ENCODE assay signal across 8 mouse cellular contexts in the genomic region with DNA sequence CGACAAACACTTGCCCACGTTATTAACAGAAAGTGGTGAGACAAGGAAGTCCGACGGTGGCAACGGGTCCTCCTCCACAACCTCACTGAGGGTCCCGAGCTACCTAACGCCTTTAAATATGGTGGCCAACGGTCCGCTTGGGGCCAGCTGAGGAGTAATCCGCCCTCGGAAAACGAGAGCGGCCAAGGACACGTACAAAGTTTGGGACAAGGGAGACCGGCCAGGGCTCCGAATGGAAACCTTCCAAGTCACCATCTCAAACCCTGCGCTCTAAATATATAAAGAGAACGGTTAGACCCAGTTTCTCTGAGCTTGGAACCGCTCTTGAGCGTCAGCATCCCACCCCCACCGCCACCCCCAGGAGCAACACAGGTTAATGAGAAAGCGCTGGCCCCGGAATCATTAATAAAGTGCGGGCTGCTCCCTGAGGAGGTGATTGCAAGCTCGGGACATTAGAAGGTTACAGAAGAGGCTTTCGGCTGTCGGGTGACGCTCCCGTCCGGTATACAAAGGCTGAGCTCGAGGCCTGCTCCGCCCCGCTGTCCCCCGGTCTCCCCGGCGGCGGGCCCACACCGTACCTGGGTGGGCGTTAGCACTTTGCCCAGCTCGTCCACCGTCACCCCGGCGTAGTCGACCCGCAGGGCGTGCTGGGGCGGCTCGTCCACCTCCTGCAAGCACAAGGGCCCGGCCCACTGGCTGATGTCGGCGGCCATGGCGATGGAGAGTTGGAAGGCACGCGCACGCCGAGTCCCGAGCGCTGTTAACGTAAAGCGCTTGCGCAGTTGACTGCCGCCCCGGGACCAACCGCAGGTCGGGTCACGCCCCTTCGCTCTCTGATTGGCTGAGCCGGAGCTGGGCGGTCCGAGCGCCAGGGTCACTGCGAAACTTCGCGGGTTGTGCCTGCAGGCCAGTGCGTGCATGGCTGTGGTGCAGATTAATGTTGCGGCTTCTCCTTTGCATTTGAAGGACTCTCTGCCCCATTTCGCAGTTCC. TPM values are rescaled to one million over a fixed set of nuclear protein-coding genes. Genes with fewer than 3 reads are reported as not detected.
A peak's percentile ranks its signal among the peaks of the same experiment; 100 is the strongest.
DNase-seq lines count a peak whose midpoint lies in the region; ATAC-seq and TF ChIP-seq lines count a peak whose summit lies in the region.

A gene (minus strand): TSS at position 795 of the 992 bp plus-strand sequence.

- H3K9ac ChIP-seq in heart, embryonic 15.5 days = peak within 1 kb of the TSS; percentile 82
- H3K9ac ChIP-seq in liver, embryonic 14.5 days (replicated peaks) = peak within 1 kb of the TSS; percentile 67
- H3K9ac ChIP-seq in neural tube, embryonic 11.5 days (ENCODE audit: low read length) = peak within 1 kb of the TSS; percentile 70
- peak within 1 kb of the TSS; percentile 69 for H3K9ac ChIP-seq in stomach, postnatal 0 days (ENCODE audit: low read length)

- peaks cover 13% of the 10 kb centered on the region for H3K27me3 ChIP-seq in forebrain, embryonic 10.5 days (ENCODE audit: poor library complexity, severe bottlenecking)
- no peaks in the 10 kb centered on the region for H3K27me3 ChIP-seq in heart, embryonic 15.5 days
- H3K27me3 ChIP-seq in liver, embryonic 14.5 days (ENCODE audit: control insufficient read depth, insufficient read depth, low read length) = no peaks in the 10 kb centered on the region
- no peaks in the 10 kb centered on the region for H3K27me3 ChIP-seq in neural tube, embryonic 11.5 days (ENCODE audit: control insufficient read depth, insufficient read depth, low read length)
- H3K27me3 ChIP-seq in stomach, postnatal 0 days (ENCODE audit: control insufficient read depth, insufficient read depth, low read length) = no peaks in the 10 kb centered on the region

- whole genome bisulfite sequencing in forebrain, embryonic 10.5 days = under 1% methylated on average over 77 of the region's 77 CpGs
- WGBS in heart, embryonic 15.5 days = under 1% methylated on average over 77 of the region's 77 CpGs
- WGBS in liver, embryonic 14.5 days (ENCODE audit: insufficient replicate concordance) = under 1% methylated on average over 74 of the region's 77 CpGs
- WGBS in neural tube, embryonic 11.5 days = under 1% methylated on average over 66 of the region's 77 CpGs
- WGBS in stomach, postnatal 0 days = under 1% methylated on average over 67 of the region's 77 CpGs

- no peak for TF ChIP-seq EP300 in liver, embryonic 14.5 days (IDR thresholded peaks at IDR 0.05; ENCODE audit: low read depth)
- TF ChIP-seq EP300 in stomach, postnatal 0 days (optimal IDR thresholded peaks at IDR 0.05) = no peak

- TF ChIP-seq CTCF in liver, embryonic 14.5 days (IDR thresholded peaks at IDR 0.05; ENCODE audit: low read depth) = peak; percentile 42
- TF ChIP-seq CTCF in stomach, postnatal 0 days (IDR thresholded peaks at IDR 0.05; ENCODE audit: low read depth) = peak; percentile 32; the same call in 1 of the 2 replicates

- peak; percentile 82 for DNase-seq in c-Kit-negative CD71-positive TER-119-positive erythroid progenitor cells, embryonic 14.5 days (ENCODE audit: low read depth, low spot score)
- peak; percentile 96 for DNase-seq in forebrain, embryonic 10.5 days (ENCODE audit: extremely low spot score, low spot score)
- DNase-seq in kidney, postnatal 25 days = peak; percentile 98
- peak; percentile 84 to 88 (median 85) for DNase-seq in liver, embryonic 14.5 days (ENCODE audit: low read depth in 3 of 3, low spot score in 3 of 3)
- DNase-seq in neural tube, embryonic 11.5 days (ENCODE audit: low spot score) = peak; percentile 97
- peak; percentile 98 for DNase-seq in stomach, postnatal 0 days (ENCODE audit: low spot score)

- H3K9me3 ChIP-seq in forebrain, embryonic 10.5 days = peaks cover 6% of the 10 kb centered on the region; the same call in 1 of the 2 replicates
- no peaks in the 10 kb centered on the region for H3K9me3 ChIP-seq in heart, embryonic 15.5 days (replicated peaks)
- no peaks in the 10 kb centered on the region for H3K9me3 ChIP-seq in liver, embryonic 14.5 days (ENCODE audit: control insufficient read depth, low read length)
- H3K9me3 ChIP-seq in neural tube, embryonic 11.5 days (ENCODE audit: control insufficient read depth, low read length) = no peaks in the 10 kb centered on the region
- H3K9me3 ChIP-seq in stomach, postnatal 0 days (ENCODE audit: control insufficient read depth, low read length) = no peaks in the 10 kb centered on the region

- H3K4me2 ChIP-seq in heart, embryonic 15.5 days = peak within 1 kb of the TSS; percentile 75
- H3K4me2 ChIP-seq in liver, embryonic 14.5 days (ENCODE audit: low read depth) = peak within 1 kb of the TSS; percentile 97
- peak within 1 kb of the TSS; percentile 55 for H3K4me2 ChIP-seq in neural tube, embryonic 11.5 days (ENCODE audit: low read depth)
- peak within 1 kb of the TSS; percentile 72 for H3K4me2 ChIP-seq in stomach, postnatal 0 days (replicated peaks; ENCODE audit: low read depth)

- H3K36me3 ChIP-seq in forebrain, embryonic 10.5 days (replicated peaks) = peaks cover 36% of the 10 kb centered on the region
- H3K36me3 ChIP-seq in heart, embryonic 15.5 days = peaks cover 14% of the 10 kb centered on the region
- H3K36me3 ChIP-seq in liver, embryonic 14.5 days (replicated peaks; ENCODE audit: control insufficient read depth, insufficient read depth, low read depth) = peaks cover 9% of the 10 kb centered on the region
- H3K36me3 ChIP-seq in neural tube, embryonic 11.5 days (ENCODE audit: control insufficient read depth, insufficient read depth, low read length) = peaks cover 3% of the 10 kb centered on the region; the same call in 1 of the 2 replicates
- peaks cover 7% of the 10 kb centered on the region for H3K36me3 ChIP-seq in stomach, postnatal 0 days (ENCODE audit: control insufficient read depth, insufficient read depth, low read length)

- peaks cover 34% of the 10 kb centered on the region for H3K4me1 ChIP-seq in forebrain, embryonic 10.5 days
- peaks cover 30% of the 10 kb centered on the region for H3K4me1 ChIP-seq in heart, embryonic 15.5 days (replicated peaks)
- H3K4me1 ChIP-seq in liver, embryonic 14.5 days (replicated peaks; ENCODE audit: control insufficient read depth in 2 of 2, insufficient read depth in 2 of 2, low read length in 1 of 2) = peaks cover 6 to 8% of the 10 kb centered on the region in 2 experiments
- peaks cover 14% of the 10 kb centered on the region for H3K4me1 ChIP-seq in neural tube, embryonic 11.5 days (ENCODE audit: control insufficient read depth, insufficient read depth, low read length)
- H3K4me1 ChIP-seq in stomach, postnatal 0 days (replicated peaks; ENCODE audit: control insufficient read depth, insufficient read depth) = 0 out of 2 replicates have a peak, but pooled peaks cover 3% of the 10 kb centered on the region

- H3K4me3 ChIP-seq in forebrain, embryonic 10.5 days = peak within 1 kb of the TSS; percentile 75
- peak within 1 kb of the TSS; percentile 75 for H3K4me3 ChIP-seq in heart, embryonic 15.5 days
- H3K4me3 ChIP-seq in liver, embryonic 14.5 days (ENCODE audit: insufficient read depth in 1 of 2, low read depth in 2 of 2, low read length in 2 of 2) = peak within 1 kb of the TSS; percentile 74 to 89
- H3K4me3 ChIP-seq in neural tube, embryonic 11.5 days (ENCODE audit: low read depth, low read length) = peak within 1 kb of the TSS; percentile 86
- H3K4me3 ChIP-seq in stomach, postnatal 0 days (ENCODE audit: low read depth, low read length) = peak within 1 kb of the TSS; percentile 51

- peak within 1 kb of the TSS; percentile 93 for H3K27ac ChIP-seq in forebrain, embryonic 10.5 days
- peak within 1 kb of the TSS; percentile 70 for H3K27ac ChIP-seq in heart, embryonic 15.5 days
- no peak within 1 kb of the TSS; the same call in 1 of the 2 replicates for H3K27ac ChIP-seq in liver, embryonic 14.5 days
- H3K27ac ChIP-seq in neural tube, embryonic 11.5 days (ENCODE audit: low read depth, low read length) = no peak within 1 kb of the TSS
- peak within 1 kb of the TSS; percentile 26 for H3K27ac ChIP-seq in stomach, postnatal 0 days (replicated peaks)

- peak; percentile 98 for ATAC-seq in CD4-positive, CD25-positive, alpha-beta regulatory T cell, adult 4 months
- ATAC-seq in heart, embryonic 15.5 days (replicated peaks; ENCODE audit: insufficient number of reproducible peaks, insufficient read depth, low FRiP score, low read depth) = peak; percentile 97
- peak; percentile 95 for ATAC-seq in liver, embryonic 14.5 days (ENCODE audit: insufficient read depth)
- peak; percentile 96 for ATAC-seq in neural tube, embryonic 11.5 days (ENCODE audit: insufficient read depth, low FRiP score, low TSS enrichment)
- ATAC-seq in stomach, postnatal 0 days (ENCODE audit: low FRiP score, low TSS enrichment) = peak; percentile 96

RNA-seq across cellular contexts. Expression of the gene that starts here (rescaled TPM):
- 100 to 1,000 TPM; 133 to 140 TPM for polyA plus RNA-seq in CD4-positive, CD25-positive, alpha-beta regulatory T cell, adult 4 months (2017; shearing (Covaris generic))
- 966 and 1,001 TPM in 2 replicates for polyA plus RNA-seq in forebrain, embryonic 10.5 days (2016; fragmentation: Nextera tagmentation; extraction: Ambion mirVana)
- polyA plus RNA-seq in heart, embryonic 15.5 days (2015; fragmentation: Nextera tagmentation; extraction: Ambion mirVana) = 543 and 632 TPM in 2 replicates
- 118 and 165 TPM in 2 replicates for polyA plus RNA-seq in liver, embryonic 14.5 days (2012; rRNA removed)
- 194 and 207 TPM in 2 replicates for polyA plus RNA-seq in liver, embryonic 14.5 days (2014; fragmentation: Nextera tagmentation; extraction: Ambion mirVana)
- 915 and 934 TPM in 2 replicates for polyA plus RNA-seq in neural tube, embryonic 11.5 days (2014; fragmentation: Nextera tagmentation; extraction: Ambion mirVana)
- polyA plus RNA-seq in stomach, postnatal 0 days (2015; fragmentation: Nextera tagmentation; extraction: Ambion mirVana) = 394 and 400 TPM in 2 replicates

Comparison
In these comparisons a context has a peak if more than half of its experiments do, and no peak if none do; other contexts are left out.
1. H3K27ac ChIP-seq: peak in forebrain, embryonic 10.5 days (single experiment), heart, embryonic 15.5 days (single experiment) and stomach, postnatal 0 days (single experiment); none in liver, embryonic 14.5 days (single experiment) and neural tube, embryonic 11.5 days (single experiment).
2. Peak in every context shown above with its lines, with median percentiles within 50 percentile points of each other: ATAC-seq, DNase-seq, H3K4me3 ChIP-seq, H3K4me2 ChIP-seq and H3K9ac ChIP-seq.